Mouse (Mus musculus): ENCODE data around the gene Gm49322. TPM values are rescaled to one million over a fixed set of nuclear protein-coding genes. Genes with fewer than 3 reads are reported as not detected.

Gm49322 gene
- polyA plus RNA-seq, 1 experiment from 2014 or later: 1.9 TPM

- Histone ChIP-seq H3K9me3 (ENCODE audit: control insufficient read depth, low read length) (no peaks in the 10 kb centered on the region), H3K4me1 (ENCODE audit: control insufficient read depth, insufficient read depth, low read length) (no peaks in the 10 kb centered on the region), H3K9ac (ENCODE audit: low read depth, low read length) (no peak overlapping the region), H3K4me3 (ENCODE audit: low read depth, low read length) (no peak overlapping the region), H3K36me3 (ENCODE audit: control insufficient read depth, insufficient read depth, low read length) (peaks cover 60% of the 10 kb centered on the region), H3K27ac (replicated peaks; ENCODE audit: low read depth, low read length) (no peak overlapping the region), H3K4me2 (ENCODE audit: low read depth, low read length) (no peak overlapping the region), H3K27me3 (replicated peaks; ENCODE audit: control insufficient read depth, insufficient read depth, low read length) (no peaks in the 10 kb centered on the region)
- WGBS: 91% methylated on average over 3 of the region's 3 CpGs
- DNase-seq (ENCODE audit: low spot score) (no peak), ATAC-seq (ENCODE audit: low read depth) (no peak)
These were observed 6.1 kb downstream of the Gm49322 start for GRCm38 (mm10) chr10:80611905-80612304.

- 86% methylated on average over 3 of the region's 3 CpGs for WGBS
These were observed 8.0 kb downstream of the Gm49322 start for GRCm38 (mm10) chr10:80613821-80614220.

GRCm38 (mm10) chr10:80614351-80614750, 8.5 kb downstream of the Gm49322 start:
- WGBS: 91% methylated on average over 6 of the region's 6 CpGs
- H3K4me3 ChIP-seq (ENCODE audit: low read depth, low read length): no peak overlapping the region
- H3K4me1 ChIP-seq (ENCODE audit: control insufficient read depth, insufficient read depth, low read length): no peaks in the 10 kb centered on the region
- H3K27ac ChIP-seq (replicated peaks; ENCODE audit: low read depth, low read length): no peak overlapping the region
- no peak overlapping the region for H3K4me2 ChIP-seq (ENCODE audit: low read depth, low read length)
- H3K36me3 ChIP-seq (ENCODE audit: control insufficient read depth, insufficient read depth, low read length): peaks cover 38% of the 10 kb centered on the region
- no peaks in the 10 kb centered on the region for H3K27me3 ChIP-seq (replicated peaks; ENCODE audit: control insufficient read depth, insufficient read depth, low read length)
- DNase-seq (ENCODE audit: low spot score) (no peak), ATAC-seq (ENCODE audit: low read depth) (no peak)
- H3K9me3 ChIP-seq (ENCODE audit: control insufficient read depth, low read length): no peaks in the 10 kb centered on the region
- no peak overlapping the region for H3K9ac ChIP-seq (ENCODE audit: low read depth, low read length)

More at GRCm38 (mm10) chr10:80613821-80614220, 8.0 kb downstream of the Gm49322 start:
- no peak overlapping the region for H3K27ac ChIP-seq (replicated peaks; ENCODE audit: low read depth, low read length)
- no peaks in the 10 kb centered on the region for H3K27me3 ChIP-seq (replicated peaks; ENCODE audit: control insufficient read depth, insufficient read depth, low read length)
- ATAC-seq (ENCODE audit: low read depth) (no peak), DNase-seq (ENCODE audit: low spot score) (no peak)
- no peak overlapping the region for H3K9ac ChIP-seq (ENCODE audit: low read depth, low read length)
- no peaks in the 10 kb centered on the region for H3K4me1 ChIP-seq (ENCODE audit: control insufficient read depth, insufficient read depth, low read length)
- H3K9me3 ChIP-seq (ENCODE audit: control insufficient read depth, low read length): no peaks in the 10 kb centered on the region
- H3K36me3 ChIP-seq (ENCODE audit: control insufficient read depth, insufficient read depth, low read length): peaks cover 43% of the 10 kb centered on the region
- H3K4me3 ChIP-seq (ENCODE audit: low read depth, low read length): no peak overlapping the region
- H3K4me2 ChIP-seq (ENCODE audit: low read depth, low read length): no peak overlapping the region

- Histone ChIP-seq H3K9ac (ENCODE audit: low read depth, low read length) (no peak overlapping the region), H3K4me3 (ENCODE audit: low read depth, low read length) (no peak overlapping the region), H3K4me2 (ENCODE audit: low read depth, low read length) (no peak overlapping the region), H3K9me3 (ENCODE audit: control insufficient read depth, low read length) (no peaks in the 10 kb centered on the region), H3K27me3 (replicated peaks; ENCODE audit: control insufficient read depth, insufficient read depth, low read length) (no peaks in the 10 kb centered on the region), H3K27ac (replicated peaks; ENCODE audit: low read depth, low read length) (no peak overlapping the region), H3K36me3 (ENCODE audit: control insufficient read depth, insufficient read depth, low read length) (peaks cover 23% of the 10 kb centered on the region), H3K4me1 (ENCODE audit: control insufficient read depth, insufficient read depth, low read length) (peaks cover 4% of the 10 kb centered on the region; the same call in 1 of the 2 replicates)
- WGBS: 62% methylated on average over 9 of the region's 9 CpGs
- ATAC-seq (ENCODE audit: low read depth) (no peak), DNase-seq (ENCODE audit: low spot score) (peak; percentile 47)
These were observed 12.4 kb downstream of the Gm49322 start for GRCm38 (mm10) chr10:80618181-80618580.

- Histone ChIP-seq H3K27me3 (replicated peaks; ENCODE audit: control insufficient read depth, insufficient read depth, low read length) (no peaks in the 10 kb centered on the region), H3K9ac (ENCODE audit: low read depth, low read length) (no peak overlapping the region), H3K4me3 (ENCODE audit: low read depth, low read length) (no peak overlapping the region), H3K4me2 (ENCODE audit: low read depth, low read length) (no peak overlapping the region), H3K27ac (replicated peaks; ENCODE audit: low read depth, low read length) (no peak overlapping the region), H3K36me3 (ENCODE audit: control insufficient read depth, insufficient read depth, low read length) (peaks cover 13% of the 10 kb centered on the region), H3K9me3 (ENCODE audit: control insufficient read depth, low read length) (no peaks in the 10 kb centered on the region), H3K4me1 (ENCODE audit: control insufficient read depth, insufficient read depth, low read length) (peaks cover 17% of the 10 kb centered on the region)
- ATAC-seq (ENCODE audit: low read depth) (no peak), DNase-seq (ENCODE audit: low spot score) (no peak)
- WGBS: 39% methylated on average over 8 of the region's 8 CpGs
These were observed 13.8 kb downstream of the Gm49322 start for GRCm38 (mm10) chr10:80619465-80620244.

GRCm38 (mm10) chr10:80620365-80620764, 14.5 kb downstream of the Gm49322 start:
- Histone ChIP-seq H3K27ac (replicated peaks; ENCODE audit: low read depth, low read length) (no peak overlapping the region), H3K36me3 (ENCODE audit: control insufficient read depth, insufficient read depth, low read length) (peaks cover 5% of the 10 kb centered on the region; the same call in 1 of the 2 replicates)
- WGBS: 86% methylated on average over 9 of the region's 9 CpGs

GRCm38 (mm10) chr10:80620796-80621689, 15.2 kb downstream of the Gm49322 start:
- Histone ChIP-seq H3K9ac (ENCODE audit: low read depth, low read length) (peak overlapping the region; percentile 64), H3K36me3 (ENCODE audit: control insufficient read depth, insufficient read depth, low read length) (no peaks in the 10 kb centered on the region), H3K27me3 (replicated peaks; ENCODE audit: control insufficient read depth, insufficient read depth, low read length) (no peaks in the 10 kb centered on the region), H3K9me3 (ENCODE audit: control insufficient read depth, low read length) (no peaks in the 10 kb centered on the region), H3K4me3 (ENCODE audit: low read depth, low read length) (peak overlapping the region; percentile 88), H3K27ac (replicated peaks; ENCODE audit: low read depth, low read length) (peak overlapping the region; percentile 97), H3K4me2 (ENCODE audit: low read depth, low read length) (peak overlapping the region; percentile 71), H3K4me1 (ENCODE audit: control insufficient read depth, insufficient read depth, low read length) (peaks cover 17% of the 10 kb centered on the region)
- WGBS: 55% methylated on average over 16 of the region's 16 CpGs
- DNase-seq (ENCODE audit: low spot score): no peak
- ATAC-seq (ENCODE audit: low read depth): no peak

More at GRCm38 (mm10) chr10:80620365-80620764, 14.5 kb downstream of the Gm49322 start:
- Histone ChIP-seq H3K4me1 (ENCODE audit: control insufficient read depth, insufficient read depth, low read length) (peaks cover 17% of the 10 kb centered on the region), H3K27me3 (replicated peaks; ENCODE audit: control insufficient read depth, insufficient read depth, low read length) (no peaks in the 10 kb centered on the region), H3K4me3 (ENCODE audit: low read depth, low read length) (no peak overlapping the region), H3K4me2 (ENCODE audit: low read depth, low read length) (no peak overlapping the region), H3K9ac (ENCODE audit: low read depth, low read length) (no peak overlapping the region), H3K9me3 (ENCODE audit: control insufficient read depth, low read length) (no peaks in the 10 kb centered on the region)
- ATAC-seq (ENCODE audit: low read depth) (no peak), DNase-seq (ENCODE audit: low spot score) (no peak)

- no peak for DNase-seq (ENCODE audit: low spot score)
- H3K4me3 ChIP-seq (ENCODE audit: low read depth, low read length): peak overlapping the region; percentile 88
- H3K36me3 ChIP-seq (ENCODE audit: control insufficient read depth, insufficient read depth, low read length): no peaks in the 10 kb centered on the region
- peak overlapping the region; percentile 64 for H3K9ac ChIP-seq (ENCODE audit: low read depth, low read length)
- H3K27me3 ChIP-seq (replicated peaks; ENCODE audit: control insufficient read depth, insufficient read depth, low read length): no peaks in the 10 kb centered on the region
- WGBS: 1% methylated on average over 9 of the region's 9 CpGs
- H3K9me3 ChIP-seq (ENCODE audit: control insufficient read depth, low read length): no peaks in the 10 kb centered on the region
- no peak for ATAC-seq (ENCODE audit: low read depth)
- H3K27ac ChIP-seq (replicated peaks; ENCODE audit: low read depth, low read length): peak overlapping the region; percentile 97
- peaks cover 17% of the 10 kb centered on the region for H3K4me1 ChIP-seq (ENCODE audit: control insufficient read depth, insufficient read depth, low read length)
- H3K4me2 ChIP-seq (ENCODE audit: low read depth, low read length): peak overlapping the region; percentile 71
These were observed 15.8 kb downstream of the Gm49322 start for GRCm38 (mm10) chr10:80621690-80621939.

All from embryonic facial prominence, embryonic 14.5 days (tissue).